Mouse (Mus musculus): ENCODE measurements around the gene Dnase1. TPM values are rescaled to one million over a fixed set of nuclear protein-coding genes. Genes with fewer than 3 reads are reported as not detected.
"Not testable (repeated sequence)": the region's sequence is repeated elsewhere in the genome, so short reads cannot be mapped to it uniquely, and the experiment has no call there.

Gene Dnase1
- polyA plus RNA-seq (2015; fragmentation: Nextera tagmentation; extraction: Ambion mirVana), result 6.3 and 6.5 TPM in 2 replicates

- H3K36me3 ChIP-seq, result peaks cover 54% of the 10 kb centered on the region
- no peak for ATAC-seq (replicated peaks; ENCODE audit: low FRiP score)
- no peak within 1 kb of the TSS for H3K4me3 ChIP-seq (replicated peaks)
- no peaks in the 10 kb centered on the region for H3K4me1 ChIP-seq
- H3K4me2 ChIP-seq, result no peak within 1 kb of the TSS
- no peaks in the 10 kb centered on the region; the same call in 1 of the 2 replicates for H3K9me3 ChIP-seq (replicated peaks)
- H3K9ac ChIP-seq, result no peak within 1 kb of the TSS
- H3K27me3 ChIP-seq, result no peaks in the 10 kb centered on the region
- WGBS, result 82% methylated on average over 5 of the region's 5 CpGs
- no peak within 1 kb of the TSS for H3K27ac ChIP-seq
Observed at GRCm38 (mm10) chr16:4036807-4037206, at the start of gene Dnase1. Dnase1 (plus strand) TSS chr16:4036942.

DNA sequence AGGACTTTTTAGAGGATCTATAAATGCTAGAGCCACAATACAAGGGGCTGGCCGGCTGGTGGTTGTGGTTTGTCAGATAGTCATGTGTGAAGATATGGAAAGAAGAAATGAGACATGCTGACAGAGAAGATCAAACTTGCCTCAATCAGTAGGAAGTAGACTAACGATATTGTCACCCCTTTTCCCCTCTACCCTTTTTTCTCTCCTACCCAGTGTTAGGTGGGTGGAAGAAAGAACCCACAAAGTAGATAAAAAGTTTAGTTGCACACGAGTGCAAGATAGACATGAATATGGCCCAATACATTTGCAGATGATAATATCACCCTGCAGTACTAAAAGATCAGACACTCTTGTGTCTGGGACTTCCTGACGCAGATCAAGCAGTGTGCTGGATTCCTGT lies 48.3 kb upstream of the Dnase1 start:
- H3K27me3 ChIP-seq, result no peaks in the 10 kb centered on the region
- no peak overlapping the region for H3K9ac ChIP-seq
- no peak overlapping the region for H3K4me2 ChIP-seq
- WGBS, result 96% methylated on average over 4 of the region's 4 CpGs
- no peaks in the 10 kb centered on the region for H3K4me1 ChIP-seq
- H3K4me3 ChIP-seq (replicated peaks), result no peak overlapping the region
- H3K9me3 ChIP-seq (replicated peaks), result no peaks in the 10 kb centered on the region
- peaks cover 99% of the 10 kb centered on the region for H3K36me3 ChIP-seq
- ATAC-seq (replicated peaks; ENCODE audit: low FRiP score), result no peak
- no peak overlapping the region for H3K27ac ChIP-seq

GRCm38 (mm10) chr16:4003489-4004398 lies 33.0 kb upstream of the Dnase1 start, which contains the start of gene Slx4:
Slx4 (minus strand) TSS chr16:4003770.
- H3K27me3 ChIP-seq, result no peaks in the 10 kb centered on the region
- peak; percentile 99 for ATAC-seq (replicated peaks; ENCODE audit: low FRiP score)
- H3K4me1 ChIP-seq, result peaks cover 17% of the 10 kb centered on the region
- H3K4me3 ChIP-seq (replicated peaks), result peak within 1 kb of the TSS; percentile 69
- H3K36me3 ChIP-seq, result peaks cover 30% of the 10 kb centered on the region
- H3K9ac ChIP-seq, result peak within 1 kb of the TSS; percentile 75
- WGBS, result 1% methylated on average over 58 of the region's 58 CpGs
- H3K27ac ChIP-seq, result peak within 1 kb of the TSS; percentile 96
- H3K9me3 ChIP-seq (replicated peaks), result no peaks in the 10 kb centered on the region
- peak within 1 kb of the TSS; percentile 68 for H3K4me2 ChIP-seq

DNA sequence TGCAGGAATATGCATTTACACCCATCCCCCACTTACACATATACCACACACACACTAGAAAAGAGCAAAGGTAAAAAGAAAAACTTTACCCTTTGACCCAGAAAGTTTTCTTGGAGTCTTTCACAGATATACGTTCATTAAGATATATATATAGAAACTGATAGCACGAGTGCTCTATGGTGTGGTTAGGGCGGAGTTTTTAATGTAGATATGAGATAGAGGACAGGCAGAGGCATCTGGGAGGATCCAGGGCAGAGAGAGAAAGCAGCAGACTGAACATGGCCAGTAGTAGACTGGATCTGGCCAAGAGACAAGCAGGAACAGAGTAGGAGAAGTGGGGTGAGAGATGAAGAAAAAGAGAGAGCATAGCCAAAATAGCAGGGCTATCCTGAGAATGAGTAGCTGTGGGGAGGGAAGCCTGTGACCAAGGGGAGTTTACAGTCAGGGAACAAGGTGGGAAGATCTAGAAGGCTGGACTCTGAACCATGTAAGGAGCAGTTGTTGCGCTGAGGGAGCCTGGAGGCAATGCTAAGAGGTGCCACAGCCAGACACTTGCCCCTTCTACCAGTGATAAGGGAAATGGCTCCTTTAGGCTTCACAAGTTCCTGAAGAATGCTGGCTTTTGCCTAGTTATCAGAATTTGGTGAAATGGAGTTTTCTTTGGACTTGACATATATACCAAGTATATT lies 23.7 kb upstream of the Dnase1 start:
- WGBS, result 76% methylated on average over 4 of the region's 4 CpGs
- Histone ChIP-seq H3K4me2 (no peak overlapping the region), H3K9me3 (replicated peaks) (0 out of 2 replicates have a peak, but pooled peaks cover 3% of the 10 kb centered on the region), H3K4me1 (no peaks in the 10 kb centered on the region), H3K27me3 (no peaks in the 10 kb centered on the region), H3K27ac (no peak overlapping the region), H3K36me3 (no peaks in the 10 kb centered on the region), H3K4me3 (replicated peaks) (no peak overlapping the region), H3K9ac (no peak overlapping the region)
- no peak for ATAC-seq (replicated peaks; ENCODE audit: low FRiP score)

DNA sequence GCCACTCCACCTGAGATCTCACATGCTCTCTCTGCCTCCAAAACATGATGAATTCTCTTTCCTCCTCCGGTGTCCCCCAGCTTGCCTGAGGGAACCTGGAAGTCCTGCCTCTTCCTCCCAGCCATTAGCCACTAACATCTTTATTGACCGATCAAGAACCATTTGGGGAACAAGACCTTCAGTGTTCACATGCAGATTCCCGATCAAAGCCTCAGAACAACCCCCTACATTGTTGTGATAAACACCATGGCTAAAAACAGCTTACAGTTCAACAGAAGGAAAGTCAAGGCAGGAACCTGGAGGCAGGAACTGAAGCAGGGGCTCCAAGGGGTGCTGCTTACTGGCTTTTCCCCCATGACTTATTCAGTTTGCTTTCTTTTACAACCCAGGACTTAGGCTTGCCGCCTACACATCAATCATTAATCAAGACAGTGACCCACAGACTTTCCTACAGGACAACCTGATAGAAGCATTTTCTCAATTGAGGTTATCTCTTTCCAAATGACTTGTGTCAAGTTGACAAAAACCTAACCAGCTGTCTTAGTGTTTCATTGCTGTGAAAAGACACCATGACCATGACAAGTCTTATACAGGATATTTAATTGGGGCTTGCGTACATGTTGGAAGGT lies 22.6 kb upstream of the Dnase1 start:
- Histone ChIP-seq H3K9ac (no peak overlapping the region), H3K4me3 (replicated peaks) (no peak overlapping the region), H3K27me3 (no peaks in the 10 kb centered on the region), H3K4me1 (no peaks in the 10 kb centered on the region), H3K4me2 (no peak overlapping the region), H3K36me3 (no peaks in the 10 kb centered on the region), H3K9me3 (replicated peaks) (0 out of 2 replicates have a peak, but pooled peaks cover 3% of the 10 kb centered on the region), H3K27ac (no peak overlapping the region)
- no peak for ATAC-seq (replicated peaks; ENCODE audit: low FRiP score)
- WGBS, result 74% methylated on average over 5 of the region's 5 CpGs

- not testable (repeated sequence) for ATAC-seq (replicated peaks; ENCODE audit: low FRiP score); H3K9ac ChIP-seq; H3K4me1 ChIP-seq; H3K9me3 ChIP-seq (replicated peaks); H3K4me2 ChIP-seq; H3K36me3 ChIP-seq; H3K27ac ChIP-seq; H3K4me3 ChIP-seq (replicated peaks); H3K27me3 ChIP-seq
- 78% methylated on average over 17 of the region's 17 CpGs for WGBS
Observed at GRCm38 (mm10) chr16:4016786-4017185, 20.0 kb upstream of the Dnase1 start.

- ATAC-seq (replicated peaks; ENCODE audit: low FRiP score), result not testable (repeated sequence)
- 74% methylated on average over 6 of the region's 6 CpGs for WGBS
Observed at GRCm38 (mm10) chr16:4017466-4017865, 19.3 kb upstream of the Dnase1 start.

DNA sequence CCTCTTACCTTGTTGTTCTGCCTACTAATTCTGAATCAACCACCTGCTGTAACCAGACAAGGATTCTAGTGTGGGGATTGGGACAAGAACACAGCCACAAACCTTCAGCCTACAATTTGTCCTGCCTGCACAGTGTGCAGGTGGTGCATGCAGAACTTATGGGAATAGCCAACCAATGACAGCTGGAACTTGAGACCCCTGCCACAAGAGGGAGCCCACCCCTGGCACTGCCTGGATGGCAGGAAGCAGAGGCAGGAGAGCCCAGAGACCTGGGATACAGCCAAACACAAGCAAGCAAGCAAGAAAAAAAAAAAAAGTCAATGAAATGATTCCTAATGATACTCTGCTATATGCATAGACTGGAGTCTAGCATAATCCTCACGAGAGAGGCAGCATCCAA lies 15.5 kb upstream of the Dnase1 start:
- 90% methylated on average over 1 of the region's 1 CpGs for WGBS
- no peaks in the 10 kb centered on the region for H3K9me3 ChIP-seq (replicated peaks)
- H3K4me3 ChIP-seq (replicated peaks), result no peak overlapping the region
- no peaks in the 10 kb centered on the region for H3K27me3 ChIP-seq
- ATAC-seq (replicated peaks; ENCODE audit: low FRiP score), result no peak
- H3K36me3 ChIP-seq, result no peaks in the 10 kb centered on the region
- no peak overlapping the region for H3K9ac ChIP-seq
- H3K27ac ChIP-seq, result no peak overlapping the region
- no peak overlapping the region for H3K4me2 ChIP-seq
- H3K4me1 ChIP-seq, result no peaks in the 10 kb centered on the region

More at GRCm38 (mm10) chr16:4017466-4017865, 19.3 kb upstream of the Dnase1 start:
- not testable (repeated sequence) for H3K4me1 ChIP-seq; H3K4me3 ChIP-seq (replicated peaks); H3K9ac ChIP-seq; H3K36me3 ChIP-seq; H3K4me2 ChIP-seq; H3K27ac ChIP-seq; H3K27me3 ChIP-seq; H3K9me3 ChIP-seq (replicated peaks)

DNA sequence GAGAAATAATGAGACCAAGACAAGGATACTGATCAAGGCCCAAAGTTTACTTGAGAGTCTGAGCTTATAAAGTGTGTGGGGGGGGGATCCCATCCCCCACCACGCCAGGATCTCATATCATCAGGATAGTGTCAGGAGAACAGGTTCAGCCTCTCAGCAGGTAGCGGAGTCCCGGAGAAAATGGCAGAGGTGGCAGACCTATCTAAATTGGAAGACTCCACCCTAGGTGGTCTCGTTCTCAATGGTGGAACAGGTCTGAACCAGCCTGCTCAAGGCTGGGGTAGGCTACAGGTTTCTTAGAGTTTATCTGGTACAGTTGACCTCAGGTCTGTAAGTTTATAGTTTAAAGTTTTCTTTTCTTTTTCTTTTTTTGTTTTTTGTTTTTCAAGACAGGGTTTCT lies 14.0 kb upstream of the Dnase1 start:
- no peak overlapping the region for H3K27ac ChIP-seq
- ATAC-seq (replicated peaks; ENCODE audit: low FRiP score), result no peak
- no peak overlapping the region for H3K4me2 ChIP-seq
- H3K9ac ChIP-seq, result no peak overlapping the region
- no peaks in the 10 kb centered on the region for H3K27me3 ChIP-seq
- H3K9me3 ChIP-seq (replicated peaks), result no peaks in the 10 kb centered on the region
- no peaks in the 10 kb centered on the region for H3K4me1 ChIP-seq
- no peak overlapping the region for H3K4me3 ChIP-seq (replicated peaks)
- no peaks in the 10 kb centered on the region for H3K36me3 ChIP-seq
- WGBS, result 81% methylated on average over 4 of the region's 4 CpGs

GRCm38 (mm10) chr16:4026672-4027071 lies 10.1 kb upstream of the Dnase1 start:
- no peak for ATAC-seq (replicated peaks; ENCODE audit: low FRiP score)
- Histone ChIP-seq H3K9ac (no peak overlapping the region), H3K4me3 (replicated peaks) (no peak overlapping the region), H3K4me1 (peaks cover 15% of the 10 kb centered on the region), H3K27ac (no peak overlapping the region), H3K9me3 (replicated peaks) (no peaks in the 10 kb centered on the region), H3K4me2 (no peak overlapping the region), H3K36me3 (no peaks in the 10 kb centered on the region), H3K27me3 (no peaks in the 10 kb centered on the region)
- 50% methylated on average over 1 of the region's 1 CpGs for WGBS

DNA sequence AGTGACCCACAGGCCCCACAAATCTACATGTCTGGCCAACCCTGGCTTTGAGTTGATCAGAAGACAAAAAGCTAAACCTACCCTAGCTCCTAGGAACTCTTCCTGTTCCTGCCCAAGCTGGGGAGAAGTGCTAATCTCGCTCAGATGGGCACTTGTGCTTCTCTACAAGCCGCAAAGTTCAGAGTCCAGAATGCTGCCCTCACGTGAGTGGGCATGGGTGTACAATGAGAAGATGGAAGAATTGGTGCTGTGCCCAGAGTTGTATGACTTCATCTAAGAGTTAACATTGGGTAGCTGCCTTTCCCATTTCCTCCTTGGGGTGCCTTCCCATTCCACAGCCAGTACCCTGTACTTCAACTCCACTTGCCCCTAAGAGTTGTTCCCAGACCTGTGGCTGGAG lies 9.5 kb upstream of the Dnase1 start:
- 83% methylated on average over 3 of the region's 3 CpGs for WGBS
- no peaks in the 10 kb centered on the region for H3K9me3 ChIP-seq (replicated peaks)

DNA sequence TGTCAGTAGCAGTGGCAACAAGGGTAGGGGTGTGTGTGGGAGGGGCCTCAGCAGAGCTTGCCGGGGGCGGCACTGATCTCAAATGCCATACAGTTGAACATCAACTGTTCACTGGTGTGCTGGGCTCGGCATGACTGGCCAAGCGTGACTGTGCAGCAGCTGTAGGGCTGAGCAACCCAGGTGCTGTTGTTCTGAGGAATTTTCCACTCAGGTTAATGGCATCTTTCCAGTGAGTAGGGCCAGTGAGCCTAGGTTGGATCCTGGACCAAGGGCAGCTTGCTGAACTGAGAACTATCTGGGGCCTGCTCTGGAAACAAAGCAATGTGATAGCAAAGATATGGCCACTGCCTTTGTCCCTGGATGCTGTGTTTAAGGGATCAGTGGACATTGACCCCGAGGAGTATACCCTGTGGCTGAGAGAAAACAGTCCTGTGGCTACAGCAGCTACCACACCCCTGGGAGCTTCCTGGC lies 7.3 kb upstream of the Dnase1 start:
- Histone ChIP-seq H3K27me3 (no peaks in the 10 kb centered on the region), H3K9me3 (replicated peaks) (no peaks in the 10 kb centered on the region; the same call in 1 of the 2 replicates), H3K36me3 (no peaks in the 10 kb centered on the region), H3K4me1 (peaks cover 15% of the 10 kb centered on the region), H3K4me2 (peak overlapping the region; percentile 27; the same call in 1 of the 2 replicates), H3K9ac (no peak overlapping the region), H3K4me3 (replicated peaks) (no peak overlapping the region), H3K27ac (peak overlapping the region; percentile 96)
- 40% methylated on average over 5 of the region's 5 CpGs for WGBS
- peak; percentile 93 for ATAC-seq (replicated peaks; ENCODE audit: low FRiP score)

More for the DNA sequence above, 9.5 kb upstream of the Dnase1 start:
- Histone ChIP-seq H3K4me2 (no peak overlapping the region), H3K9ac (no peak overlapping the region), H3K36me3 (no peaks in the 10 kb centered on the region), H3K27me3 (no peaks in the 10 kb centered on the region), H3K4me1 (peaks cover 15% of the 10 kb centered on the region), H3K27ac (no peak overlapping the region), H3K4me3 (replicated peaks) (no peak overlapping the region)
- ATAC-seq (replicated peaks; ENCODE audit: low FRiP score), result no peak

All from kidney, embryonic 15.5 days (tissue).